Mouse (Mus musculus) bone marrow macrophage, adult 2 months (primary cell): ENCODE data around the gene Adgrv1. TPM values are rescaled to one million over a fixed set of nuclear protein-coding genes. Genes with fewer than 3 reads are reported as not detected.
A peak's percentile ranks its signal among the peaks of the same experiment; 100 is the strongest.

Source experiments
- H3K27ac ChIP-seq: 2 replicates; pipeline ENCODE4 v1.5.1; 2012; ENCODE audit warnings: low read depth, low read length; ENCODE audit not compliant: insufficient read depth
- H3K4me1 ChIP-seq: 2 replicates; pipeline ENCODE4 v1.6.1; 2012; ENCODE audit warnings: low read length; ENCODE audit not compliant: control insufficient read depth, insufficient read depth
- H3K4me3 ChIP-seq: 2 replicates; pipeline ENCODE4 v1.5.1; 2012; ENCODE audit warnings: mild to moderate bottlenecking, low read length, moderate library complexity; ENCODE audit not compliant: insufficient read depth
- CTCF ChIP-seq: IDR thresholded peaks from 2 replicates; pipeline ENCODE4 v1.5.1; 2012; ENCODE audit warnings: low read depth, mild to moderate bottlenecking, low read length, moderate library complexity
- POLR2A ChIP-seq: IDR thresholded peaks from 2 replicates; pipeline ENCODE4 v1.6.1; 2012; ENCODE audit warnings: mild to moderate bottlenecking, low read depth, low read length, borderline replicate concordance
- polyA plus RNA-seq: library from polyadenylated mRNA; stranded (reverse); fragments of >200 nt; gene quantifications from 2 replicates; pipeline ENCODE4 v1.2.4, GENCODE M21; 2012; ENCODE audit not compliant: missing spikeins, insufficient read depth, insufficient read length

Gene Adgrv1
- polyA plus RNA-seq, 1 experiment = 0.58 TPM

DNA sequence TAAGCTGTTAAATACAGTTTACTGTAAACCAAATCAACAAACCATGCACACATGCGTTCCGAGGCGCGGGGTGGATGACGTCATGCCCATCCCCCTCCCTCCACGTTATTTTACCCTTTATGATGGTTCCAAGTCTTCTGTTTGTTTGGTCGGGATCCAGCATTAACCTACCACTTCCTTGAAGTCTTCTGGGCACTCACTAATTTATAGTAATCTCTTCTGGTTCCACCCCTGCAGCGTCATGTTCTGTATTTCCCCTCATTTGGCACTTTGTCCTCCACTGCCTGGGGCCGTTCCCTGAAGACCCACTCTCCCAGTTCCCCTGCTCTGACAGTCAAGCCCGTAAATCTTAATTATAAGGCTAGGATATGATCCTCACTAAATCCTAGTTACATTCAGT, 497.0 kb downstream of the Adgrv1 start:
- Histone ChIP-seq H3K4me1 (peaks cover 52% of the 10 kb centered on the region), H3K27ac (peak overlapping the region; percentile 87), H3K4me3 (no peak overlapping the region)
- no peak for TF ChIP-seq CTCF
- no peak for TF ChIP-seq POLR2A

DNA sequence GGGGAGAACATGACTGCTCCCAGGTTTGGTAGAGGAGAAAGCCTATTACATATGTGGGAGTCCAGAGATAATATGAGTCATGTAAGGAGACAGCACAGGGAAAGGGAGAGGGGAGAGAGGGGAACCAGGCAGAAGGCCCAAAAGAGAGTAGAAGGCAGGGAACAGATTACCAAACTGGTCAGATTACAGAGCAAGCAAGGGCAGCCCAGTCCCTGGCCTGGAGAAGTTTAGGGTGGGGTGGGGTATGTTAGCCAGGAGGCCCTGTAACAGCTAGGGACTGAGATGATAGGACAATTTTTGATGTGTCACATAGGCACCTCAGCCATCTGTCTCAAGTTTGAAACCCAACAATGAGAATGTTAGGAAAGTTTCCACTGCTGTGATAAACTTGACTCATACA, 498.5 kb downstream of the Adgrv1 start:
- Histone ChIP-seq H3K4me3 (no peak overlapping the region), H3K27ac (peak overlapping the region; percentile 34), H3K4me1 (peaks cover 52% of the 10 kb centered on the region)
- TF ChIP-seq CTCF (no peak), POLR2A (no peak)

DNA sequence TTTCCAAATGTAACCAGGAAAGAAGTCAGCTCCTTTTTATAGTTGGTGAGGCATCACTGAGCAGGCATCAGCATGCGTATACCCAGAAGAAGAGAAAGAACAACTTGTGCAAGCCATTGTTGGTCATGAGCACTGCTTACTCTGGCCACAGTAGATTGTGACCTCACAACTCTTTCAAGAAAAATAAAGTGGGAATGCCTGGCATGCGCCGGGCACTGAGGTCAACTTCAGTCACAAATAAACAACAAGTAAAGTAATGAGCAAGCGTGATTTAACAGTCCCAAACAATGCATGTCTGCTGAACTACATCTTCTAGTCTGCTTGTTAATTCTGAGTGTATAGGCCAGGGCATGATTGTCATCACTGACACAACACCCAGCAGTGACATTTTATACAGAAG, 499.6 kb downstream of the Adgrv1 start:
- no peak overlapping the region for H3K4me3 ChIP-seq
- H3K4me1 ChIP-seq = peaks cover 56% of the 10 kb centered on the region
- peak overlapping the region; percentile 93 for H3K27ac ChIP-seq
- no peak for TF ChIP-seq POLR2A
- no peak for TF ChIP-seq CTCF

DNA sequence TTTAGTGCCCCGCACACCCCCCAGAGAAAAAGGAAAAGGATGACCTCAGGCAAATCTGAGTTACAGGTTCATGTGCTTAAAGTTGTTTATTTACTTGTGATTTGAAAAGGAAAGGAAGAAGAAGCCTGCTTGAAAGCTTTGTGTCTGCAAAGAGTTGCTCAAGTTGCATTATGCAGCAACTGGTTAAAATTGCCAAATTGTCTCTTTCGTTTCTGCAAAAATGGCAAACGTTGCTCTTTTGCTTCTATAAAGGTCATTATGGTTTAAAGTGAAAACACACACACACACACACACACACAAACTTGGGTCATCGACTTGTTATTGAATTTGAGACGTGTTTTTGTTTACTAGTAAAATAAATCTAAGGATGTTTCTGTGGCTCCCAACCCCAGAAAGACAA, 500.3 kb downstream of the Adgrv1 start:
- no peak for TF ChIP-seq CTCF
- no peak for TF ChIP-seq POLR2A
- peak overlapping the region; percentile 93 for H3K27ac ChIP-seq
- peaks cover 55% of the 10 kb centered on the region for H3K4me1 ChIP-seq
- no peak overlapping the region for H3K4me3 ChIP-seq

DNA sequence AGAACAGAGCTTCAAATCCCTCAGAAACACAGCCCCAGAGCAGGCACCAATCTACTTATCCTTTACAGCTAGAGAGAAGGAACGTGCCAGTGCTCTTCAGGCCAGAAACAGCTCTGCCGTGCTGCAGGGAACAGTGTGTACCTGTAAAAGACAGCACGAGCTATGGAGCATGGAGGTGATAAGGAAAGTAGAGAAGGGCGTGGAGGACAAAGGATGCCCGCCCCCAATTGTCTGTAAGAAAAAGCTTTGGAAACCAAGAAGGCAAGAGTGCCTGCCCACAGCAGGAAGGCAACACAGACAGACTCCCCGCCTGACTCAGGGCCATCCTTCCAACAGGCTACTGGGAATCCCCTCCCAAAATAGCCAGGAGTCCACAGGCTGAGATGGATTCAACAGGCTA, 501.1 kb downstream of the Adgrv1 start:
- peak overlapping the region; percentile 93 for H3K27ac ChIP-seq
- no peak overlapping the region for H3K4me3 ChIP-seq
- TF ChIP-seq POLR2A (no peak), CTCF (no peak)
- peaks cover 47% of the 10 kb centered on the region for H3K4me1 ChIP-seq

DNA sequence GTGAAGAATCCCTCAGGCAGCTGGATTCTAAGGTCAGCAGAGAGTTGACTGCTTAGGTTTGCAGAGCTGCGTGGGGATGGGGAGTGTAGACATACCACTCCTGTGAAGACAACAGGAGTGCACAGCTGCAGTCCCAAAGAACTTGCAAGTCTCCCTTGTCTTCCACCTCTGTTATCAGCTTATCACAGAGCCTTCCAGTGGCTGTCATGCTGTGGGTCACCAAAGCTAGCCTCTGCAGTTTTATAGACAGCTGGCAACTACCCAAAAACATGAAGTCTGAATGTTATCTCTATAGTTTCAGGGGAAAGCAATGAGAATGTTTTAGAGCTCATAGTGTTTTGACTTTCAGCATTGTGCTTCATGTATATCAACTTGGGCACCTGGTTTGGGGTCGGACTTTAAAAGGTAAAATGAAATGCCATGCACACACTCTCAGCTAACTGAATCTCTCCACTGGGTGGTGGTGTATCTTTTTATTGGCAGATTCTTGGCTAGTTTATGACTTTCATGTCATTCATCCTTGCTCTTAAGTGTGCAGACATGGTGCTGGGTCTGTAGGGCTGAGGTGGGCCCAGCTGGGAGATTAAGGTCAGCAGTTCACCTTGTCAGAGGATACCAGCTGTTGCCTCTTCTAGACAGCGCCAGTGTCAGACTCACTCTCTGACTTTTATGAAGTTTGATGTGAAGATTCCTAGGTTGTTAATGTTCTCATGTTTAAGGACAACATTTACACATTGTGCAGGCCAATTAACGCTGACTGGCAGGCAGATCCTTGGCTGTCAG, 502.0 kb downstream of the Adgrv1 start:
- Histone ChIP-seq H3K4me3 (no peak overlapping the region), H3K27ac (no peak overlapping the region), H3K4me1 (peaks cover 41% of the 10 kb centered on the region)
- TF ChIP-seq CTCF = no peak
- TF ChIP-seq POLR2A = no peak

DNA sequence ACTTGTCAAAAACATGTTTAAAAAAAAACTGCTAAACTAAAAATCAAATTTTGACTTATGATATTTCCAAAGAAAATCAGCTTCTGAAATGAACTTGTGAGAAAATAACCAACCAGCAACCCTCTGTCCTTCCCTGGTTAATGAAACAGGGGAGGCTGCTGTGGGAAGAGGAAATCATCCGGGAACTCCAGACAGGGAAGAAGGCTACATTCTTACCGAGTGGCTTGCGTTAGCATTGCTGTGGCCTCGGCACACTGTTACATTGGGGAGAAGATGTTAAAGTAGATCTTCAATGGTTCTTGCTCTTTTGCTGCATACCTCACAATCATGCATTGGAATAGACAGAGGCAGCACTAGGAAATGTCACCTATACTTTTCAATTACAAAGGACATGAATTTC, 507.1 kb downstream of the Adgrv1 start:
- Histone ChIP-seq H3K4me3 (no peak overlapping the region), H3K4me1 (peaks cover 7% of the 10 kb centered on the region), H3K27ac (no peak overlapping the region)
- TF ChIP-seq CTCF (no peak), POLR2A (no peak)

DNA sequence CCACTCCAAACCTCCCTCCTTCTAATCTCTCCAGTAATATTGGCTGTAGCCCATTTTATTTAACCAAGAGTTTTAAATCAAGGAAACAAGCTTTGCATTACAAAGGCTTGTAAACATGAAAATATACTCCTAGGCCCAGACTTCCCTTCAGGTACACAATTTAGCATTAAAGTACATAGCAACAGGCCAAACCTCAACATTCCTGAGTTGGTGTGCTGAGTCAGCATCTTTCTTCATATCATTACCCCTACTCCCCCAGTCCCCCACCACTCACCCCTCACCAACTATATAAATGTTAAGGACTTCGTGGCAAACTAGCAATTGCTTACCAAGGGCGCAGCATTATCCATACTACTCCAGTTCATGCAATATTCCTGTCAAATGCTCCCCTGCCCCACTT, 510.7 kb downstream of the Adgrv1 start:
- H3K4me1 ChIP-seq = peaks cover 3% of the 10 kb centered on the region
- TF ChIP-seq POLR2A (no peak), CTCF (no peak)
- no peak overlapping the region for H3K27ac ChIP-seq
- no peak overlapping the region for H3K4me3 ChIP-seq

DNA sequence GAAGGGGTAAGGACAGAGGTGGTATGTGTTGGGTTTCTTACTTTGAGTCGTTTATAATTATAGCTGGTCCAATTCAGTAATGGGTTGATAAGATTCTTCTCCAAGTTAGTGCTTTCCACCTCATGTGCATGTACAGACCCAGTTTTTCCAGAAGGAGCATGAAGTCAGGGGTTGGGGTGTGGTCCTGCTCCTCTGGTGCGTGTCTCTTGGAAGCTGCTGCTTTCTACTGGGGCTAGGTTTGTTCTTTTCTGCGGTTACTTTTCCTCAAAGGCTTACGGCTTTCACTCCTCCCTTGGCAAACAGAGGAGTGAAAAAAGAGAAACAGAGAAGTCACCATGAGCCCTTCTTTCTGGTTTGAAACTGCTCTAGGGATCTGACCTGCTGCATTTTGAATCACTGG, 522.5 kb downstream of the Adgrv1 start:
- H3K4me1 ChIP-seq = peaks cover 29% of the 10 kb centered on the region
- TF ChIP-seq POLR2A = no peak
- TF ChIP-seq CTCF = no peak
- 0 out of 2 replicates have a peak overlapping the region, but pooled peaks have one; percentile 8 for H3K27ac ChIP-seq

DNA sequence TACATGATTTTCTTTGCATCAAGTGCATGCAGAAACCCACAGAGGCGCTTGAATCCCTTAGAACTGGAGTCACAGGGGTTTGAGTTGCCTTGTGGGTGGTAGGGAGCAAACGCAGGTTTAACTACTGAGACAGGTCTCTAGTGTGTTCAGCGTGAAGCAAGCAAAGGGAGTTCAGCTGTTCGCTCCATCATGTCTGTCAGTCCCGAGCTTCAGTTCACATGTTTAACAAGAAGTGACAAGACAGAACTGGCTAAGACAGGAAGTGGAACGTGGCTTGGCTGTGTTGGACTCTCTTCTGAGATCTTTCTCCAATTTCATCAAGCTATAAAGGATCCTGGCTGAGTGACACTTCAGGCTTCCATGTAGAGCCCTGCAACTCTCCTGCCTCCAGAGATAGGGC, 523.3 kb downstream of the Adgrv1 start:
- TF ChIP-seq CTCF (no peak), POLR2A (no peak)
- Histone ChIP-seq H3K4me3 (no peak overlapping the region), H3K27ac (peak overlapping the region; percentile 66), H3K4me1 (peaks cover 29% of the 10 kb centered on the region)

More for the DNA sequence above, 522.5 kb downstream of the Adgrv1 start:
- no peak overlapping the region for H3K4me3 ChIP-seq
